Mouse (Mus musculus): ENCODE measurements at regions not wholly inside any gene's neighbourhood (a gene's known extent, or its start where the extent isn't known, plus 50 kb on each side); places are given as distances from the start of the nearest gene placed in this dataset.

GRCm38 (mm10) chr3:103473336-103473735 is 101.7 kb upstream of the Syt6 start:
- Histone ChIP-seq H3K27ac (no peak overlapping the region; the same call in 1 of the 2 replicates), H3K4me1 (ENCODE audit: control insufficient read depth, insufficient read depth, low read length) (no peaks in the 10 kb centered on the region; the same call in 1 of the 2 replicates), H3K36me3 (ENCODE audit: control insufficient read depth, insufficient read depth, low read length) (no peaks in the 10 kb centered on the region), H3K27me3 (ENCODE audit: control insufficient read depth, insufficient read depth, low read length) (no peaks in the 10 kb centered on the region), H3K4me3 (no peak overlapping the region), H3K79me2 (replicated peaks; ENCODE audit: control insufficient read depth, insufficient read depth, low read length) (no peaks in the 10 kb centered on the region), H3K9ac (ENCODE audit: low read depth, low read length) (no peak overlapping the region)
- WGBS, result 51% methylated on average over 2 of the region's 2 CpGs
- peak; percentile 37 to 52 for DNase-seq
- intact Hi-C loops (cut with DNase I), result no loop called here
- TF ChIP-seq CTCF (IDR thresholded peaks at IDR 0.05), result no peak
- TF ChIP-seq POLR2A (IDR thresholded peaks at IDR 0.05; ENCODE audit: insufficient read depth, low read depth, low read length), result no peak
- TF ChIP-seq EP300 (IDR thresholded peaks at IDR 0.05; ENCODE audit: insufficient read depth, low read depth, low read length), result no peak

- 62% methylated on average over 2 of the region's 2 CpGs for WGBS
- intact Hi-C loops (cut with DNase I), result loop anchor here (5.0 kb wide), 1 partner anchor 43 kb away; no protein-coding TSS in a partner anchor
- no peaks in the 10 kb centered on the region for H3K27me3 ChIP-seq (ENCODE audit: control insufficient read depth, insufficient read depth, low read length)
- no peaks in the 10 kb centered on the region for H3K79me2 ChIP-seq (replicated peaks; ENCODE audit: control insufficient read depth, insufficient read depth, low read length)
- no peak overlapping the region for H3K4me3 ChIP-seq
- peak overlapping the region; percentile 13; the same call in 1 of the 2 replicates for H3K27ac ChIP-seq
- TF ChIP-seq POLR2A (IDR thresholded peaks at IDR 0.05; ENCODE audit: insufficient read depth, low read depth, low read length) (no peak), CTCF (IDR thresholded peaks at IDR 0.05) (no peak), EP300 (IDR thresholded peaks at IDR 0.05; ENCODE audit: insufficient read depth, low read depth, low read length) (no peak)
- no peak overlapping the region for H3K9ac ChIP-seq (ENCODE audit: low read depth, low read length)
- no peak for DNase-seq
- no peaks in the 10 kb centered on the region for H3K36me3 ChIP-seq (ENCODE audit: control insufficient read depth, insufficient read depth, low read length)
- H3K4me1 ChIP-seq (ENCODE audit: control insufficient read depth, insufficient read depth, low read length), result peaks cover 3% of the 10 kb centered on the region; the same call in 1 of the 2 replicates
Observed at GRCm38 (mm10) chr3:103479845-103480543, 95.0 kb upstream of the Syt6 start.

- Histone ChIP-seq H3K27me3 (ENCODE audit: control insufficient read depth, insufficient read depth, low read length) (no peaks in the 10 kb centered on the region), H3K4me1 (ENCODE audit: control insufficient read depth, insufficient read depth, low read length) (peaks cover 3% of the 10 kb centered on the region; the same call in 1 of the 2 replicates), H3K36me3 (ENCODE audit: control insufficient read depth, insufficient read depth, low read length) (no peaks in the 10 kb centered on the region), H3K9ac (ENCODE audit: low read depth, low read length) (no peak overlapping the region), H3K79me2 (replicated peaks; ENCODE audit: control insufficient read depth, insufficient read depth, low read length) (no peaks in the 10 kb centered on the region), H3K4me3 (no peak overlapping the region), H3K27ac (peak overlapping the region; percentile 4)
- WGBS, result 35% methylated on average over 7 of the region's 7 CpGs
- peak; percentile 24 to 34 for DNase-seq
- intact Hi-C loops (cut with DNase I), result no loop called here
- no peak for TF ChIP-seq CTCF (IDR thresholded peaks at IDR 0.05)
- 0 out of 2 replicates have a peak, but pooled peaks have one; percentile 21 for TF ChIP-seq EP300 (IDR thresholded peaks at IDR 0.05; ENCODE audit: insufficient read depth, low read depth, low read length)
- TF ChIP-seq POLR2A (IDR thresholded peaks at IDR 0.05; ENCODE audit: insufficient read depth, low read depth, low read length), result no peak
Observed at GRCm38 (mm10) chr3:103480676-103481075, 94.4 kb upstream of the Syt6 start.

GRCm38 (mm10) chr3:103483316-103483715 is 91.7 kb upstream of the Syt6 start:
- peak in 1 of 2 experiments; percentile 4 for DNase-seq
- TF ChIP-seq POLR2A (IDR thresholded peaks at IDR 0.05; ENCODE audit: insufficient read depth, low read depth, low read length), result no peak
- TF ChIP-seq EP300 (IDR thresholded peaks at IDR 0.05; ENCODE audit: insufficient read depth, low read depth, low read length), result no peak
- TF ChIP-seq CTCF (IDR thresholded peaks at IDR 0.05), result no peak
- WGBS, result 76% methylated on average over 2 of the region's 2 CpGs
- Histone ChIP-seq H3K4me1 (ENCODE audit: control insufficient read depth, insufficient read depth, low read length) (peaks cover 3% of the 10 kb centered on the region; the same call in 1 of the 2 replicates), H3K9ac (ENCODE audit: low read depth, low read length) (no peak overlapping the region), H3K27ac (no peak overlapping the region), H3K27me3 (ENCODE audit: control insufficient read depth, insufficient read depth, low read length) (no peaks in the 10 kb centered on the region), H3K36me3 (ENCODE audit: control insufficient read depth, insufficient read depth, low read length) (no peaks in the 10 kb centered on the region), H3K4me3 (no peak overlapping the region), H3K79me2 (replicated peaks; ENCODE audit: control insufficient read depth, insufficient read depth, low read length) (no peaks in the 10 kb centered on the region)
- intact Hi-C loops (cut with DNase I), result no loop called here

- no peak overlapping the region for H3K27ac ChIP-seq
- WGBS, result 71% methylated on average over 3 of the region's 3 CpGs
- no peak overlapping the region for H3K9ac ChIP-seq (ENCODE audit: low read depth, low read length)
- H3K36me3 ChIP-seq (ENCODE audit: control insufficient read depth, insufficient read depth, low read length), result no peaks in the 10 kb centered on the region
- intact Hi-C loops (cut with DNase I), result no loop called here
- DNase-seq, result no peak
- peaks cover 3% of the 10 kb centered on the region; the same call in 1 of the 2 replicates for H3K4me1 ChIP-seq (ENCODE audit: control insufficient read depth, insufficient read depth, low read length)
- no peaks in the 10 kb centered on the region for H3K27me3 ChIP-seq (ENCODE audit: control insufficient read depth, insufficient read depth, low read length)
- H3K79me2 ChIP-seq (replicated peaks; ENCODE audit: control insufficient read depth, insufficient read depth, low read length), result no peaks in the 10 kb centered on the region
- no peak for TF ChIP-seq EP300 (IDR thresholded peaks at IDR 0.05; ENCODE audit: insufficient read depth, low read depth, low read length)
- TF ChIP-seq POLR2A (IDR thresholded peaks at IDR 0.05; ENCODE audit: insufficient read depth, low read depth, low read length), result no peak
- TF ChIP-seq CTCF (IDR thresholded peaks at IDR 0.05), result no peak
- H3K4me3 ChIP-seq, result no peak overlapping the region
Observed at GRCm38 (mm10) chr3:103483762-103484161, 91.3 kb upstream of the Syt6 start.

GRCm38 (mm10) chr3:103489786-103490185 is 85.2 kb upstream of the Syt6 start:
- no peak overlapping the region for H3K27ac ChIP-seq
- no peak for DNase-seq
- H3K9ac ChIP-seq (ENCODE audit: low read depth, low read length), result no peak overlapping the region
- no peaks in the 10 kb centered on the region for H3K27me3 ChIP-seq (ENCODE audit: control insufficient read depth, insufficient read depth, low read length)
- peaks cover 3% of the 10 kb centered on the region; the same call in 1 of the 2 replicates for H3K4me1 ChIP-seq (ENCODE audit: control insufficient read depth, insufficient read depth, low read length)
- H3K79me2 ChIP-seq (replicated peaks; ENCODE audit: control insufficient read depth, insufficient read depth, low read length), result no peaks in the 10 kb centered on the region
- intact Hi-C loops (cut with DNase I), result no loop called here
- H3K4me3 ChIP-seq, result no peak overlapping the region
- no peak for TF ChIP-seq POLR2A (IDR thresholded peaks at IDR 0.05; ENCODE audit: insufficient read depth, low read depth, low read length)
- TF ChIP-seq EP300 (IDR thresholded peaks at IDR 0.05; ENCODE audit: insufficient read depth, low read depth, low read length), result no peak
- TF ChIP-seq CTCF (IDR thresholded peaks at IDR 0.05), result no peak
- H3K36me3 ChIP-seq (ENCODE audit: control insufficient read depth, insufficient read depth, low read length), result no peaks in the 10 kb centered on the region
- WGBS, result 46% methylated on average over 4 of the region's 4 CpGs
